Mouse (Mus musculus) ES-E14 (cell line): ENCODE measurements around the gene Tbc1d8.

ENCODE experiments used
- CHD2 ChIP-seq: IDR thresholded peaks from 2 replicates; pipeline ENCODE4 v1.6.1; 2014; ENCODE audit warnings: mild to moderate bottlenecking, low read depth, low read length, inconsistent platforms
- HCFC1 ChIP-seq: IDR thresholded peaks from 2 replicates; pipeline ENCODE4 v1.6.1; 2012; ENCODE audit warnings: low read length, inconsistent platforms, borderline replicate concordance; ENCODE audit not compliant: insufficient read depth
- MAFK ChIP-seq: IDR thresholded peaks from 2 replicates; pipeline ENCODE4 v1.6.1; 2014; ENCODE audit warnings: mild to moderate bottlenecking, low read depth, low read length, inconsistent platforms; ENCODE audit not compliant: insufficient read depth
- ZC3H11A ChIP-seq: IDR thresholded peaks from 2 replicates; pipeline ENCODE4 v1.6.1; 2012; ENCODE audit warnings: low read depth, mild to moderate bottlenecking, inconsistent platforms, low read length, borderline replicate concordance
- ZNF384 ChIP-seq: IDR thresholded peaks from 2 replicates; pipeline ENCODE4 v1.6.1; 2012; ENCODE audit warnings: low read depth, low read length, inconsistent platforms

DNA sequence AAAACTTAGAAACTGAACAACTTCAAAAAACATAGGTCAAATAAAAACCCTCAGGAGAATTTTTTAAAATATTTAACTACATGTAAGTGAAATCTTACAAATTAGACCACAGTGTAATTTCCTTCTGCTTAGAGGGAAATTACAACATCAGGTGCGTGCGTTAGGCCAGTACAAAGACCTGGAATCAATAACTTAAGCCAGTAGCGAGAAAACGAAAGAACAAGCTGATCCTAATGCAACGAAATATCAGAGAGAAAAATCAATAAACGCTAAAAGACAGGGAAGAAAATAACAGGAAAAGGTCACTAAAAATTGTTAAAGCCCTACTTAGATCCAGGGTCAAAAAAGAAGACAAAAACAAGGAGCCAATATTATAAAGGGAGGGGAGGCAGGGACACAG, 44.3 kb downstream of the Tbc1d8 start:
- TF ChIP-seq HCFC1 (no peak), MAFK (no peak), CHD2 (no peak), ZC3H11A (no peak), ZNF384 (no peak)
